Mouse (Mus musculus) forebrain, embryonic 16.5 days (tissue): ENCODE data around the gene Ftl1. TPM values are rescaled to one million over a fixed set of nuclear protein-coding genes. Genes with fewer than 3 reads are reported as not detected.
A peak's percentile ranks its signal among the peaks of the same experiment; 100 is the strongest.
"Not testable (repeated sequence)": the region's sequence is repeated elsewhere in the genome, so short reads cannot be mapped to it uniquely, and the experiment has no call there.

ENCODE experiments used
- ATAC-seq: fragments of 200-750 bp; cut with Nextera tagmentation; 2 replicates; pipeline ENCODE4 v1.8.0; 2017; ENCODE audit warnings: mild to moderate bottlenecking, moderate library complexity
- H3K27ac ChIP-seq: fragments of 300-500 bp; sonication (generic); 2 replicates; pipeline ENCODE4 v1.5.1; 2014; ENCODE audit warnings: low read length, control low read depth
- H3K27me3 ChIP-seq: fragments of 300-500 bp; sonication (generic); replicated peaks from 2 replicates; pipeline ENCODE4 v1.6.1; 2014; ENCODE audit warnings: low read length; ENCODE audit not compliant: control insufficient read depth, insufficient read depth
- H3K36me3 ChIP-seq: fragments of 300-500 bp; sonication (generic); 2 replicates; pipeline ENCODE4 v1.6.1; 2014; ENCODE audit not compliant: control insufficient read depth, insufficient read depth
- H3K4me1 ChIP-seq: fragments of 300-500 bp; sonication (generic); replicated peaks from 2 replicates; pipeline ENCODE4 v1.6.1; 2014; ENCODE audit warnings: low read length; ENCODE audit not compliant: control insufficient read depth, insufficient read depth
- H3K4me2 ChIP-seq: fragments of 300-500 bp; sonication (generic); 2 replicates; pipeline ENCODE4 v1.6.1; 2014; ENCODE audit warnings: mild to moderate bottlenecking, low read length, control low read depth
- H3K4me3 ChIP-seq: fragments of 300-500 bp; sonication (generic); replicated peaks from 2 replicates; pipeline ENCODE4 v1.5.1; 2014; ENCODE audit warnings: mild to moderate bottlenecking, low read length, control low read depth
- H3K9ac ChIP-seq: fragments of 300-500 bp; sonication (generic); replicated peaks from 2 replicates; pipeline ENCODE4 v1.6.1; 2014; ENCODE audit warnings: low read depth, low read length, control low read depth
- H3K9me3 ChIP-seq: fragments of 300-500 bp; sonication (generic); 2 replicates; pipeline ENCODE4 v1.6.1; 2016; ENCODE audit warnings: low read length; ENCODE audit not compliant: control insufficient read depth
- WGBS: fragments of 180-500 bp; shearing (Covaris S2); extraction: QIAGEN DNeasy Blood & Tissue Kit; methylation state at CpG from one replicate; pipeline ENCODE4 v1.1.7; 2014; 5-methylcytosine and 5-hydroxymethylcytosine counted together
- polyA plus RNA-seq: library from polyadenylated mRNA; unstranded; fragments of >200 nt; fragmentation: Nextera tagmentation; extraction: Ambion mirVana; gene quantifications from 2 replicates; pipeline ENCODE4 v1.2.1, GENCODE M21; 2015

Ftl1 gene
- polyA plus RNA-seq, 1 experiment from 2014 or later = 5,899 TPM

GRCm38 (mm10) chr7:45480310-45480709 lies 20.6 kb upstream of the Ftl1 start:
- H3K4me3 ChIP-seq, H3K9me3 ChIP-seq, H3K27me3 ChIP-seq, H3K4me1 ChIP-seq, H3K9ac ChIP-seq, H3K4me2 ChIP-seq, H3K36me3 ChIP-seq, H3K27ac ChIP-seq, ATAC-seq: not testable (repeated sequence)
- WGBS = 78% methylated on average over 3 of the region's 4 CpGs

- H3K4me2 ChIP-seq = no peak overlapping the region
- WGBS = 95% methylated on average over 7 of the region's 7 CpGs
Observed at GRCm38 (mm10) chr7:45478774-45479173, 19.1 kb upstream of the Ftl1 start.

GRCm38 (mm10) chr7:45477003-45477402 lies 17.3 kb upstream of the Ftl1 start:
- no peaks in the 10 kb centered on the region for H3K4me1 ChIP-seq
- no peak; the same call in 1 of the 2 replicates for ATAC-seq
- no peak overlapping the region for H3K27ac ChIP-seq
- H3K36me3 ChIP-seq = no peaks in the 10 kb centered on the region
- no peaks in the 10 kb centered on the region for H3K27me3 ChIP-seq
- no peaks in the 10 kb centered on the region for H3K9me3 ChIP-seq
- H3K9ac ChIP-seq = no peak overlapping the region
- WGBS = 17% methylated on average over 3 of the region's 3 CpGs
- H3K4me2 ChIP-seq = no peak overlapping the region
- no peak overlapping the region for H3K4me3 ChIP-seq

More at GRCm38 (mm10) chr7:45478774-45479173, 19.1 kb upstream of the Ftl1 start:
- Histone ChIP-seq H3K9me3 (no peaks in the 10 kb centered on the region), H3K9ac (no peak overlapping the region), H3K27me3 (no peaks in the 10 kb centered on the region), H3K4me3 (no peak overlapping the region), H3K4me1 (no peaks in the 10 kb centered on the region), H3K27ac (no peak overlapping the region), H3K36me3 (no peaks in the 10 kb centered on the region)
- no peak for ATAC-seq

GRCm38 (mm10) chr7:45476453-45476852 lies 16.8 kb upstream of the Ftl1 start:
- 54% methylated on average over 1 of the region's 1 CpGs for WGBS
- no peak overlapping the region for H3K9ac ChIP-seq
- no peak overlapping the region for H3K27ac ChIP-seq
- no peaks in the 10 kb centered on the region for H3K9me3 ChIP-seq
- H3K4me2 ChIP-seq = no peak overlapping the region
- H3K4me1 ChIP-seq = no peaks in the 10 kb centered on the region
- H3K27me3 ChIP-seq = no peaks in the 10 kb centered on the region
- ATAC-seq = no peak
- no peaks in the 10 kb centered on the region for H3K36me3 ChIP-seq
- H3K4me3 ChIP-seq = no peak overlapping the region

GRCm38 (mm10) chr7:45475291-45475969 lies 15.7 kb upstream of the Ftl1 start:
- no peak overlapping the region for H3K4me3 ChIP-seq
- H3K9me3 ChIP-seq = no peaks in the 10 kb centered on the region
- 0 out of 2 replicates have a peak overlapping the region, but pooled peaks have one; percentile 2 for H3K4me2 ChIP-seq
- H3K4me1 ChIP-seq = no peaks in the 10 kb centered on the region
- H3K9ac ChIP-seq = no peak overlapping the region; the same call in 1 of the 2 replicates
- ATAC-seq = no peak
- H3K27ac ChIP-seq = no peak overlapping the region
- no peaks in the 10 kb centered on the region for H3K27me3 ChIP-seq
- H3K36me3 ChIP-seq = no peaks in the 10 kb centered on the region
- 72% methylated on average over 16 of the region's 16 CpGs for WGBS

- H3K36me3 ChIP-seq = no peaks in the 10 kb centered on the region
- H3K27ac ChIP-seq = no peak overlapping the region
- no peaks in the 10 kb centered on the region for H3K27me3 ChIP-seq
- H3K4me2 ChIP-seq = no peak overlapping the region
- 7% methylated on average over 3 of the region's 3 CpGs for WGBS
- H3K9ac ChIP-seq = no peak overlapping the region
- H3K4me3 ChIP-seq = no peak overlapping the region
- no peak for ATAC-seq
- peaks cover 4% of the 10 kb centered on the region for H3K4me1 ChIP-seq
- H3K9me3 ChIP-seq = no peaks in the 10 kb centered on the region
Observed at GRCm38 (mm10) chr7:45470869-45471268, 11.2 kb upstream of the Ftl1 start.

GRCm38 (mm10) chr7:45467090-45467670 lies 7.5 kb upstream of the Ftl1 start:
- H3K27me3 ChIP-seq = no peaks in the 10 kb centered on the region
- H3K36me3 ChIP-seq = peaks cover 9% of the 10 kb centered on the region; the same call in 1 of the 2 replicates
- H3K4me3 ChIP-seq = peak overlapping the region; percentile 88
- WGBS = 34% methylated on average over 7 of the region's 7 CpGs
- H3K9ac ChIP-seq = peak overlapping the region; percentile 91; the same call in 1 of the 2 replicates
- peak; percentile 41; the same call in 1 of the 2 replicates for ATAC-seq
- peak overlapping the region; percentile 85 for H3K4me2 ChIP-seq
- H3K27ac ChIP-seq = no peak overlapping the region
- H3K4me1 ChIP-seq = peaks cover 13% of the 10 kb centered on the region
- H3K9me3 ChIP-seq = no peaks in the 10 kb centered on the region

GRCm38 (mm10) chr7:45466283-45467089 lies 6.8 kb upstream of the Ftl1 start, which contains the start of gene Bax:
TSS of gene Bax (minus strand) at chr7:45466898.
- ATAC-seq = peak; percentile 72
- H3K9ac ChIP-seq = peak within 1 kb of the TSS; percentile 91
- H3K9me3 ChIP-seq = no peaks in the 10 kb centered on the region
- peak within 1 kb of the TSS; percentile 88 for H3K4me3 ChIP-seq
- WGBS = under 1% methylated on average over 56 of the region's 58 CpGs
- H3K4me1 ChIP-seq = peaks cover 13% of the 10 kb centered on the region
- peaks cover 9% of the 10 kb centered on the region; the same call in 1 of the 2 replicates for H3K36me3 ChIP-seq
- H3K27ac ChIP-seq = peak within 1 kb of the TSS; percentile 65
- H3K27me3 ChIP-seq = no peaks in the 10 kb centered on the region
- peak within 1 kb of the TSS; percentile 85 for H3K4me2 ChIP-seq

- Histone ChIP-seq H3K27ac (no peak overlapping the region), H3K4me2 (peak overlapping the region; percentile 85), H3K9ac (peak overlapping the region; percentile 91; the same call in 1 of the 2 replicates), H3K9me3 (no peaks in the 10 kb centered on the region), H3K4me1 (peaks cover 20% of the 10 kb centered on the region), H3K4me3 (peak overlapping the region; percentile 88), H3K27me3 (no peaks in the 10 kb centered on the region), H3K36me3 (peaks cover 9% of the 10 kb centered on the region; the same call in 1 of the 2 replicates)
- no peak for ATAC-seq
- 69% methylated on average over 9 of the region's 9 CpGs for WGBS
Observed at GRCm38 (mm10) chr7:45465549-45465948, 5.9 kb upstream of the Ftl1 start.
